In the genomic region with DNA sequence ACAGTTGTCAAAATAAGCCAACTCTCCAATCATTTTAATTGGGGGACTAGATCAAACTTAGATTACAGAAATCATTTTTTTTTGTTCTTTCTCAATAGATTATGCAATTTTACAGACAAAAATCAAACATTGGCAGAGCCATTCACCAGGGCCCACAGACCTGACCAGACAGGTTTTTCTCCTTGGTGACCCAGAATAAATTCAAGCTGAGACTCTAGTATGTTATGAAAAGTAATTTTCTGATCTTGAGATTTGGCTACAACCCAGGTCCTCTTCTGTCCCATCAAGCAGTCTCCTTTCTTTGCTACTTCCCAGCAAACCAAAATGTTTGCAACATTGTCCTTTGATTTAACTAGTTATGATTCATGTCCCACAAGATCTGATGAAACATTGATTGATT, we compare ENCODE assay signal across 14 mouse cellular contexts.
"Had no signal": no experiment of that assay in that cellular context is flagged by ENCODE, and none has a peak within 500 bp of the region (broad histone marks: within the 10 kb centered on the region; RNA-seq: fewer than 3 reads in every experiment).

No protein-coding gene starts in this region.

- H3K4me3 ChIP-seq: intestine, embryonic 15.5 days; layer of hippocampus, adult 2 months; limb, embryonic 13.5 days; midbrain, embryonic 12.5 days; stomach, embryonic 15.5 days had no signal

- H3K4me1 ChIP-seq: intestine, embryonic 15.5 days; limb, embryonic 13.5 days; midbrain, embryonic 12.5 days; stomach, embryonic 15.5 days had no signal

- H3K36me3 ChIP-seq: intestine, embryonic 15.5 days; limb, embryonic 13.5 days; midbrain, embryonic 12.5 days; stomach, embryonic 15.5 days had no signal

- ATAC-seq: intestine, embryonic 15.5 days; midbrain, embryonic 16.5 days had no signal

- H3K27me3 ChIP-seq: intestine, embryonic 15.5 days; limb, embryonic 13.5 days; midbrain, embryonic 12.5 days; stomach, embryonic 15.5 days had no signal

- H3K9ac ChIP-seq: intestine, embryonic 15.5 days; limb, embryonic 13.5 days; midbrain, embryonic 12.5 days; stomach, embryonic 15.5 days had no signal

- H3K27ac ChIP-seq: intestine, embryonic 15.5 days; layer of hippocampus, adult 2 months; limb, embryonic 13.5 days; midbrain, embryonic 12.5 days; stomach, embryonic 15.5 days had no signal

- H3K9me3 ChIP-seq: intestine, embryonic 15.5 days; limb, embryonic 13.5 days; midbrain, embryonic 12.5 days; stomach, embryonic 15.5 days had no signal

- DNase-seq: kidney, adult 18-20 months; kidney, postnatal 10 days; kidney, postnatal 4 days; left cerebral cortex, postnatal 4 days; right cerebral cortex, postnatal 14 days; thymus, adult 2 months; thymus, postnatal 4 days had no signal

- H3K4me2 ChIP-seq: intestine, embryonic 15.5 days; limb, embryonic 13.5 days; liver, embryonic 11.5 days; midbrain, embryonic 12.5 days; stomach, embryonic 15.5 days had no signal
